Mouse (Mus musculus) stomach, postnatal 0 days (tissue): ENCODE measurements at regions not wholly inside any gene's neighbourhood (a gene's known extent, or its start where the extent isn't known, plus 50 kb on each side); places are given as distances from the start of the nearest gene placed in this dataset.

ENCODE experiments used
- CTCF ChIP-seq: IDR thresholded peaks from 2 replicates; pipeline ENCODE4 v1.5.1; 2016; ENCODE audit warnings: antibody characterized with exemption, low read depth, mild to moderate bottlenecking, moderate library complexity
- EP300 ChIP-seq: optimal IDR thresholded peaks from 2 replicates; pipeline ENCODE3; 2016; ENCODE audit warnings: antibody characterized with exemption

DNA sequence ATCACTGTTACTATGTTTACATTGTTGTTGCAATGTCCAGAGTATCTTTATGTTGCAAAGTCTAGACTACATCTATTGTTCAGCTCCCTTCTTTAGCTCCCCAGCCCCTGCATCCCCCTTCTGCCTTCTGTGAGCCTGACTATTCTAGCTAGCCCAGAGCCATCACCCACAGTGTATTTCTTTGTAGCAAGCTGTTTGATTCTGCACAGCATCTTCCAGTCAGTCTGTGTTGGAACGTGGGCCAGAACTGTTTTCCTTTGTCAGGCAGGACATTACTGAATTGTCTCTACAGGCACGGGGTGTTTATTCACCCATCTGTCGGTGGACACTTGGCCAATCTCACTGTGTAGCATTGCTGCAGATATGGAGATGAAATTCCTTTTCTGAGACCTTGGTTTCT, 295.4 kb upstream of the Trpc7 start:
- no peak for TF ChIP-seq CTCF
- no peak for TF ChIP-seq EP300
